Mouse (Mus musculus): Measurements from ENCODE around the gene Tmem120a. TPM values are rescaled to one million over a fixed set of nuclear protein-coding genes. Genes with fewer than 3 reads are reported as not detected.

Gene Tmem120a
- polyA plus RNA-seq, 1 experiment from 2014 or later, result 65.1 TPM

GRCm38 (mm10) chr5:135736544-135736943, 7.7 kb downstream of the Tmem120a start:
- H3K4me3 ChIP-seq (ENCODE audit: low read length), result no peak overlapping the region
- no peaks in the 10 kb centered on the region for H3K27me3 ChIP-seq (ENCODE audit: control insufficient read depth, insufficient read depth, low read length)
- no peaks in the 10 kb centered on the region for H3K9me3 ChIP-seq (ENCODE audit: control insufficient read depth, low read length)
- H3K4me2 ChIP-seq (replicated peaks; ENCODE audit: low read depth, low read length), result no peak overlapping the region
- H3K36me3 ChIP-seq (ENCODE audit: control insufficient read depth, insufficient read depth, low read length), result peaks cover 64% of the 10 kb centered on the region
- no peaks in the 10 kb centered on the region for H3K4me1 ChIP-seq (ENCODE audit: control insufficient read depth, insufficient read depth, low read length)
- ATAC-seq (ENCODE audit: low FRiP score, low TSS enrichment), result no peak
- no peak overlapping the region for H3K9ac ChIP-seq (ENCODE audit: low read depth, low read length)
- 91% methylated on average over 16 of the region's 16 CpGs for WGBS
- H3K27ac ChIP-seq (ENCODE audit: low read depth, low read length), result no peak overlapping the region

GRCm38 (mm10) chr5:135735741-135736140, 8.5 kb downstream of the Tmem120a start:
- no peak for ATAC-seq (ENCODE audit: low FRiP score, low TSS enrichment)
- no peaks in the 10 kb centered on the region for H3K27me3 ChIP-seq (ENCODE audit: control insufficient read depth, insufficient read depth, low read length)

GRCm38 (mm10) chr5:135734057-135734680, 10.1 kb downstream of the Tmem120a start:
- no peak overlapping the region for H3K9ac ChIP-seq (ENCODE audit: low read depth, low read length)
- H3K9me3 ChIP-seq (ENCODE audit: control insufficient read depth, low read length), result no peaks in the 10 kb centered on the region
- 94% methylated on average over 40 of the region's 42 CpGs for WGBS
- H3K27ac ChIP-seq (ENCODE audit: low read depth, low read length), result no peak overlapping the region
- no peak overlapping the region for H3K4me3 ChIP-seq (ENCODE audit: low read length)
- no peaks in the 10 kb centered on the region for H3K27me3 ChIP-seq (ENCODE audit: control insufficient read depth, insufficient read depth, low read length)
- no peak overlapping the region for H3K4me2 ChIP-seq (replicated peaks; ENCODE audit: low read depth, low read length)
- no peaks in the 10 kb centered on the region for H3K4me1 ChIP-seq (ENCODE audit: control insufficient read depth, insufficient read depth, low read length)
- ATAC-seq (ENCODE audit: low FRiP score, low TSS enrichment), result no peak
- H3K36me3 ChIP-seq (ENCODE audit: control insufficient read depth, insufficient read depth, low read length), result peaks cover 82% of the 10 kb centered on the region

More at GRCm38 (mm10) chr5:135735741-135736140, 8.5 kb downstream of the Tmem120a start:
- WGBS, result 88% methylated on average over 13 of the region's 13 CpGs
- Histone ChIP-seq H3K9me3 (ENCODE audit: control insufficient read depth, low read length) (no peaks in the 10 kb centered on the region), H3K4me2 (replicated peaks; ENCODE audit: low read depth, low read length) (no peak overlapping the region), H3K36me3 (ENCODE audit: control insufficient read depth, insufficient read depth, low read length) (peaks cover 66% of the 10 kb centered on the region), H3K27ac (ENCODE audit: low read depth, low read length) (no peak overlapping the region), H3K4me1 (ENCODE audit: control insufficient read depth, insufficient read depth, low read length) (no peaks in the 10 kb centered on the region), H3K4me3 (ENCODE audit: low read length) (no peak overlapping the region), H3K9ac (ENCODE audit: low read depth, low read length) (no peak overlapping the region)

GRCm38 (mm10) chr5:135733071-135733470, 11.2 kb downstream of the Tmem120a start:
- Histone ChIP-seq H3K27me3 (ENCODE audit: control insufficient read depth, insufficient read depth, low read length) (no peaks in the 10 kb centered on the region), H3K9ac (ENCODE audit: low read depth, low read length) (no peak overlapping the region), H3K4me1 (ENCODE audit: control insufficient read depth, insufficient read depth, low read length) (no peaks in the 10 kb centered on the region), H3K4me2 (replicated peaks; ENCODE audit: low read depth, low read length) (no peak overlapping the region), H3K4me3 (ENCODE audit: low read length) (no peak overlapping the region), H3K9me3 (ENCODE audit: control insufficient read depth, low read length) (no peaks in the 10 kb centered on the region), H3K27ac (ENCODE audit: low read depth, low read length) (no peak overlapping the region), H3K36me3 (ENCODE audit: control insufficient read depth, insufficient read depth, low read length) (peaks cover 90% of the 10 kb centered on the region)
- WGBS, result 86% methylated on average over 4 of the region's 4 CpGs
- ATAC-seq (ENCODE audit: low FRiP score, low TSS enrichment), result no peak

- no peak overlapping the region for H3K4me2 ChIP-seq (replicated peaks; ENCODE audit: low read depth, low read length)
- no peak for ATAC-seq (ENCODE audit: low FRiP score, low TSS enrichment)
These were observed 12.9 kb downstream of the Tmem120a start for GRCm38 (mm10) chr5:135731322-135731721.

GRCm38 (mm10) chr5:135730916-135731315, 13.3 kb downstream of the Tmem120a start:
- no peak overlapping the region for H3K9ac ChIP-seq (ENCODE audit: low read depth, low read length)
- no peak overlapping the region for H3K4me2 ChIP-seq (replicated peaks; ENCODE audit: low read depth, low read length)
- no peaks in the 10 kb centered on the region for H3K9me3 ChIP-seq (ENCODE audit: control insufficient read depth, low read length)
- no peak for ATAC-seq (ENCODE audit: low FRiP score, low TSS enrichment)
- no peak overlapping the region for H3K4me3 ChIP-seq (ENCODE audit: low read length)
- peaks cover 5% of the 10 kb centered on the region for H3K4me1 ChIP-seq (ENCODE audit: control insufficient read depth, insufficient read depth, low read length)
- H3K27me3 ChIP-seq (ENCODE audit: control insufficient read depth, insufficient read depth, low read length), result no peaks in the 10 kb centered on the region
- no peak overlapping the region for H3K27ac ChIP-seq (ENCODE audit: low read depth, low read length)
- WGBS, result 93% methylated on average over 10 of the region's 10 CpGs
- peaks cover 77% of the 10 kb centered on the region for H3K36me3 ChIP-seq (ENCODE audit: control insufficient read depth, insufficient read depth, low read length)

More at GRCm38 (mm10) chr5:135731322-135731721, 12.9 kb downstream of the Tmem120a start:
- H3K4me3 ChIP-seq (ENCODE audit: low read length), result no peak overlapping the region
- H3K27me3 ChIP-seq (ENCODE audit: control insufficient read depth, insufficient read depth, low read length), result no peaks in the 10 kb centered on the region
- 95% methylated on average over 16 of the region's 16 CpGs for WGBS
- H3K9ac ChIP-seq (ENCODE audit: low read depth, low read length), result no peak overlapping the region
- H3K4me1 ChIP-seq (ENCODE audit: control insufficient read depth, insufficient read depth, low read length), result peaks cover 1% of the 10 kb centered on the region; the same call in 1 of the 2 replicates
- peaks cover 81% of the 10 kb centered on the region for H3K36me3 ChIP-seq (ENCODE audit: control insufficient read depth, insufficient read depth, low read length)
- no peak overlapping the region for H3K27ac ChIP-seq (ENCODE audit: low read depth, low read length)
- no peaks in the 10 kb centered on the region for H3K9me3 ChIP-seq (ENCODE audit: control insufficient read depth, low read length)

GRCm38 (mm10) chr5:135730278-135730677, 14.0 kb downstream of the Tmem120a start:
- WGBS, result 95% methylated on average over 10 of the region's 10 CpGs
- Histone ChIP-seq H3K36me3 (ENCODE audit: control insufficient read depth, insufficient read depth, low read length) (peaks cover 71% of the 10 kb centered on the region), H3K9ac (ENCODE audit: low read depth, low read length) (no peak overlapping the region), H3K9me3 (ENCODE audit: control insufficient read depth, low read length) (no peaks in the 10 kb centered on the region), H3K27me3 (ENCODE audit: control insufficient read depth, insufficient read depth, low read length) (no peaks in the 10 kb centered on the region), H3K4me2 (replicated peaks; ENCODE audit: low read depth, low read length) (no peak overlapping the region), H3K4me3 (ENCODE audit: low read length) (no peak overlapping the region), H3K4me1 (ENCODE audit: control insufficient read depth, insufficient read depth, low read length) (peaks cover 12% of the 10 kb centered on the region), H3K27ac (ENCODE audit: low read depth, low read length) (no peak overlapping the region)
- ATAC-seq (ENCODE audit: low FRiP score, low TSS enrichment), result no peak

- Histone ChIP-seq H3K27ac (ENCODE audit: low read depth, low read length) (no peak overlapping the region), H3K4me2 (replicated peaks; ENCODE audit: low read depth, low read length) (no peak overlapping the region), H3K27me3 (ENCODE audit: control insufficient read depth, insufficient read depth, low read length) (no peaks in the 10 kb centered on the region), H3K4me1 (ENCODE audit: control insufficient read depth, insufficient read depth, low read length) (peaks cover 21% of the 10 kb centered on the region), H3K36me3 (ENCODE audit: control insufficient read depth, insufficient read depth, low read length) (peaks cover 62% of the 10 kb centered on the region), H3K4me3 (ENCODE audit: low read length) (no peak overlapping the region), H3K9ac (ENCODE audit: low read depth, low read length) (no peak overlapping the region), H3K9me3 (ENCODE audit: control insufficient read depth, low read length) (no peaks in the 10 kb centered on the region)
- ATAC-seq (ENCODE audit: low FRiP score, low TSS enrichment), result no peak
- 93% methylated on average over 13 of the region's 13 CpGs for WGBS
These were observed 14.9 kb downstream of the Tmem120a start for GRCm38 (mm10) chr5:135729351-135729750.

GRCm38 (mm10) chr5:135728361-135728760, 15.9 kb downstream of the Tmem120a start:
- H3K4me3 ChIP-seq (ENCODE audit: low read length), result no peak overlapping the region
- peaks cover 52% of the 10 kb centered on the region for H3K36me3 ChIP-seq (ENCODE audit: control insufficient read depth, insufficient read depth, low read length)
- no peaks in the 10 kb centered on the region for H3K9me3 ChIP-seq (ENCODE audit: control insufficient read depth, low read length)
- no peak overlapping the region for H3K4me2 ChIP-seq (replicated peaks; ENCODE audit: low read depth, low read length)
- H3K27ac ChIP-seq (ENCODE audit: low read depth, low read length), result no peak overlapping the region
- 93% methylated on average over 13 of the region's 13 CpGs for WGBS
- H3K27me3 ChIP-seq (ENCODE audit: control insufficient read depth, insufficient read depth, low read length), result no peaks in the 10 kb centered on the region
- ATAC-seq (ENCODE audit: low FRiP score, low TSS enrichment), result no peak
- H3K4me1 ChIP-seq (ENCODE audit: control insufficient read depth, insufficient read depth, low read length), result peaks cover 24% of the 10 kb centered on the region
- H3K9ac ChIP-seq (ENCODE audit: low read depth, low read length), result no peak overlapping the region
